Mouse (Mus musculus): Measurements from ENCODE around the gene Mark3.

DNA sequence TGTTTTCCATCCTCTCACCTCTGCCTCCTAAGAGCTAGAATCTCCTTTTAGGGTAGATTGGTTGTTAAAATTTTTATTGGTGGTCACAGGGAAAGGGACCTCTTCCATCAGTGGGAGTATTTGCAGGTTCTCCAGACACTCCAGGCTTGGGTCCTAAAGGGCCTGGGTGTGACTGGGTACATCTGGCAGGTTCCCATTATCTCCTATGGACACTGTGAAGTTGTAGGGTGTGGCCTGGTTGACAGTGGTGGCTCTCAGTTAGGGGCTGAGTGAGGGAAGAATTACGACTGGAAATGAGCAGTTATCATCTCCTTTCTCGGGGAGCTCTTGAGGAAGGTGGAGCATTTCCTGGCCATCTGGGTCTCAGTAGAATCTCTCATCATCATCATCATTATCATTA is 15.7 kb upstream of the Mark3 start:
- TF ChIP-seq GATA1 (IDR thresholded peaks at IDR 0.05; ENCODE audit: borderline replicate concordance, low read length) (no peak), FLI1 (IDR thresholded peaks at IDR 0.05; ENCODE audit: low read length) (no peak)

Measured in megakaryocyte, embryonic 14.5 days (primary cell).